Mouse (Mus musculus): ENCODE measurements around the gene Fosl1. TPM values are rescaled to one million over a fixed set of nuclear protein-coding genes. Genes with fewer than 3 reads are reported as not detected.

Gene Fosl1
- polyA plus RNA-seq, 1 experiment, result 146 TPM

GRCm38 (mm10) chr19:5456241-5456921 lies 9.0 kb downstream of the Fosl1 start:
- H3K36me3 ChIP-seq (ENCODE audit: control insufficient read depth, insufficient read depth), result peaks cover 52% of the 10 kb centered on the region
- H3K79me2 ChIP-seq (ENCODE audit: control insufficient read depth, insufficient read depth), result peaks cover 66% of the 10 kb centered on the region
- no peak for TF ChIP-seq MYOG (IDR thresholded peaks at IDR 0.05; ENCODE audit: control insufficient read depth, extremely low read depth, insufficient read length)
- TF ChIP-seq MAX (IDR thresholded peaks at IDR 0.05), result no peak
- TF ChIP-seq USF1 (IDR thresholded peaks at IDR 0.05; ENCODE audit: low read depth), result no peak
- no peak for TF ChIP-seq CTCF (IDR thresholded peaks at IDR 0.05; ENCODE audit: control insufficient read depth, insufficient read depth, insufficient read length)
- no peak for TF ChIP-seq MYOD1 (IDR thresholded peaks at IDR 0.05; ENCODE audit: control insufficient read depth, insufficient read length, low read depth)
- no peak for TF ChIP-seq FOSL1 (IDR thresholded peaks at IDR 0.05; ENCODE audit: insufficient read depth, low read length, poor library complexity, severe bottlenecking)
- no peak for TF ChIP-seq CEBPB (IDR thresholded peaks at IDR 0.05; ENCODE audit: low read depth)
- H3K27me3 ChIP-seq (ENCODE audit: control insufficient read depth, insufficient read depth, insufficient read length), result no peaks in the 10 kb centered on the region
- H3K4me3 ChIP-seq (ENCODE audit: insufficient read depth, poor library complexity, severe bottlenecking), result peak overlapping the region; percentile 38
- H3K79me3 ChIP-seq (ENCODE audit: low read depth), result peaks cover 42% of the 10 kb centered on the region
- peak overlapping the region; percentile 87 for H3ac ChIP-seq (ENCODE audit: control insufficient read depth, insufficient read length, low read depth)

DNA sequence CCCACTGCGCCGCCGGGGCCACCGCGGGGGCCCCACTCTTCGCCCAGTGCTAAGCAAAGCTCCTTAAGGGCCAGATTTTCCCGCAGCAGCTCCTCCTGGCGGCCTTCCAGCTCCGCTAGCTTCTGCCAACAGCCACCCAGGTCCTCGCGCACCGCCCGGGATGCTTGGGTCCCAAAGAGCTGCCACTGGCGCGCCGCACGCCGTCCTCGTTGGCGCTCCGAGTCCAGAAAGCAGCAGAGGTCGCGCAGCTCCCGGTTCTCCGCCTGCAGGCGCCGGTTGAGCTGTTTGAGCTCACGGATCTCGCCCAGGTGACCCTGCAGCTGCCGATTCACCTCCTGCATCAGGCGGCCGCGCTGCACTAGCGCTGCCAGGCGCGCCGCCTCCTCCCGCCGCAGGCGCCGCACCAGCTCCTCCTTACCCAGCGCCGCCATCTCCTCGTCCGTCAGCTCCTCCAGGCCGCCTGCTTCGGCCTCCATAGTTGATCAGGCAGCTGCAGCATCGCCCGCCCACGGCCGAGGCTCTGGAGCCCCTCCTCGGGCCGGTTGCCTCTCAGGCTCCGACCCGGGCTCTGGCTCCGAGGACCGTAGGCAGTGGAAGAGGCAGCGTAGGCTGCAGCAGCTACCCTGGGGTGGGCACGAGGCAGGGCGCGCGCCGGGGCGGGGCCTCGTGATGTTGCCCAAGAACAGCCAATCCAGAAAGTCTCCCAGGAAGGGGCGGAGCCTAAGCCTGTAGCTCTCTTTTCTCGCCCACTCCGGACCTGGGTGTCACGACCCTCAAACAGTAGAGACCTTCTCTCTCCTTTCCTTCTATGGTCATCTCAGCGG lies 9.8 kb downstream of the Fosl1 start:
- peaks cover 36% of the 10 kb centered on the region for H3K79me3 ChIP-seq (ENCODE audit: low read depth)
- TF ChIP-seq MAX (IDR thresholded peaks at IDR 0.05) (peak; percentile 78), CEBPB (IDR thresholded peaks at IDR 0.05; ENCODE audit: low read depth) (no peak)
- no peaks in the 10 kb centered on the region for H3K27me3 ChIP-seq (ENCODE audit: control insufficient read depth, insufficient read depth, insufficient read length)
- peaks cover 51% of the 10 kb centered on the region for H3K36me3 ChIP-seq (ENCODE audit: control insufficient read depth, insufficient read depth)
- H3K79me2 ChIP-seq (ENCODE audit: control insufficient read depth, insufficient read depth), result peaks cover 66% of the 10 kb centered on the region
- H3ac ChIP-seq (ENCODE audit: control insufficient read depth, insufficient read length, low read depth), result peak overlapping the region; percentile 87
- H3K4me3 ChIP-seq (ENCODE audit: insufficient read depth, poor library complexity, severe bottlenecking), result peak overlapping the region; percentile 38

DNA sequence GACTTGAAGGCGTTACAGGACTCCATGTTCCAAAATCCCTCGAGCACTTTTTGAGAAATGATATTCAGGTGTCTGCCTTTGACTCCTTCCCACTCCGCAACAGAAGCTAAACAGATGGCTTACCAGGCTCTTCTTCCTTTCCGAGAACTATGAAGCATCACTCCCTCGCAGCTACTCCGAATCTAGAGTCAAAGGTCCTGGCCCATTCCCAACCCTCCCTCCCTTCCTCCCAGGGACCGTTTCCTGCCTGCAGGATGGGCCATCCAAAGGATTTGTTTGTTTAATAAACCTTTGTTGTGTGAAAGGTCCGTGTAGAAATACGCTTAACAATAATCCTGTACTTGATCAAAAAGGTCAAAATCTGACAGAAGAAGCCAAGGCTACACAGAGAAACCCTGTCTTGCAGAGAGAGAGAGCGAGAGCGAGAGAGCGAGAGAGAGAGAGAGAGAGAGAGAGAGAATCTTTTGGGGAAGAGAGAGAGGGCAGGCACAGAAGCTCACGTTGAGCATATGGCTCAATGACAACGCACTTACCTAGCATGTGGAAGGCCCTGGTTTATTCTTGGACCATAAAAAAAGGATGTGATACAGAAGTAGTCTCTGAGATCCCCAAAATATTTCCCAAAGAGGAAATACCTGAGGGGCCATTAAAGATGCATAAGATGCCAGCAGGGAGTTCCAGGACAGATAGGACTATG lies 10.5 kb downstream of the Fosl1 start, which contains the start of gene Ccdc85b:
TSS of gene Ccdc85b (minus strand) at position 149 of the 697 bp plus-strand sequence.
- Histone ChIP-seq H3K27me3 (ENCODE audit: control insufficient read depth, insufficient read depth, insufficient read length) (no peaks in the 10 kb centered on the region), H3ac (ENCODE audit: control insufficient read depth, insufficient read length, low read depth) (peak within 1 kb of the TSS; percentile 87), H3K79me3 (ENCODE audit: low read depth) (peaks cover 31% of the 10 kb centered on the region), H3K79me2 (ENCODE audit: control insufficient read depth, insufficient read depth) (peaks cover 63% of the 10 kb centered on the region), H3K36me3 (ENCODE audit: control insufficient read depth, insufficient read depth) (peaks cover 51% of the 10 kb centered on the region), H3K4me3 (ENCODE audit: insufficient read depth, poor library complexity, severe bottlenecking) (peak within 1 kb of the TSS; percentile 38)
- TF ChIP-seq MYOD1 (IDR thresholded peaks at IDR 0.05; ENCODE audit: control insufficient read depth, insufficient read length, low read depth) (no peak), CTCF (IDR thresholded peaks at IDR 0.05; ENCODE audit: control insufficient read depth, insufficient read depth, insufficient read length) (no peak), FOSL1 (IDR thresholded peaks at IDR 0.05; ENCODE audit: insufficient read depth, low read length, poor library complexity, severe bottlenecking) (no peak), MAX (IDR thresholded peaks at IDR 0.05) (no peak), CEBPB (IDR thresholded peaks at IDR 0.05; ENCODE audit: low read depth) (no peak), MYOG (IDR thresholded peaks at IDR 0.05; ENCODE audit: control insufficient read depth, extremely low read depth, insufficient read length) (no peak), USF1 (IDR thresholded peaks at IDR 0.05; ENCODE audit: low read depth) (no peak)

DNA sequence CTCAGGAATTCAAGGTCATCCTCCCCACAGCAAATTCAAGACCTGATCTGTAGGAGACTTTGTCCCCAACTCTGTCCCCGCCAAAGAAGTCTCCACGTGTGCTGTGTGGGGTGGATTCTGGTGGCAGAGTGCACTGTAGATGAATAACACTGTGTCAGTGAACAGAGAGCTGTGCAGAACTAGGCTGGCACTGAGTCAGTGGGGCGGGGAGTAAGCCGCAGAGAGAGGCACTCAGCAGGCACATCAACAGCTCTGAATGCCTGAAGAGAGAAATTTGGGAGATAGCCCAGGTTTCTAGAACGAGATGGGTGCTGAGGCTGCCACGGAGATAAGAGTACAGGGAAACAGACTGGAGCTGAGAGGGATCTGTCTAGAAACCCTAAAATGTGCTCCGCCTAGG lies 11.7 kb downstream of the Fosl1 start:
- Histone ChIP-seq H3K36me3 (ENCODE audit: control insufficient read depth, insufficient read depth) (peaks cover 49% of the 10 kb centered on the region), H3K79me3 (ENCODE audit: low read depth) (peaks cover 23% of the 10 kb centered on the region), H3ac (ENCODE audit: control insufficient read depth, insufficient read length, low read depth) (no peak overlapping the region), H3K4me3 (ENCODE audit: insufficient read depth, poor library complexity, severe bottlenecking) (no peak overlapping the region), H3K27me3 (ENCODE audit: control insufficient read depth, insufficient read depth, insufficient read length) (no peaks in the 10 kb centered on the region), H3K79me2 (ENCODE audit: control insufficient read depth, insufficient read depth) (peaks cover 52% of the 10 kb centered on the region)
- TF ChIP-seq CEBPB (IDR thresholded peaks at IDR 0.05; ENCODE audit: low read depth) (no peak), CTCF (IDR thresholded peaks at IDR 0.05; ENCODE audit: control insufficient read depth, insufficient read depth, insufficient read length) (no peak), FOSL1 (IDR thresholded peaks at IDR 0.05; ENCODE audit: insufficient read depth, low read length, poor library complexity, severe bottlenecking) (no peak), USF1 (IDR thresholded peaks at IDR 0.05; ENCODE audit: low read depth) (no peak), MYOG (IDR thresholded peaks at IDR 0.05; ENCODE audit: control insufficient read depth, extremely low read depth, insufficient read length) (no peak), MAX (IDR thresholded peaks at IDR 0.05) (no peak), MYOD1 (IDR thresholded peaks at IDR 0.05; ENCODE audit: control insufficient read depth, insufficient read length, low read depth) (no peak)

DNA sequence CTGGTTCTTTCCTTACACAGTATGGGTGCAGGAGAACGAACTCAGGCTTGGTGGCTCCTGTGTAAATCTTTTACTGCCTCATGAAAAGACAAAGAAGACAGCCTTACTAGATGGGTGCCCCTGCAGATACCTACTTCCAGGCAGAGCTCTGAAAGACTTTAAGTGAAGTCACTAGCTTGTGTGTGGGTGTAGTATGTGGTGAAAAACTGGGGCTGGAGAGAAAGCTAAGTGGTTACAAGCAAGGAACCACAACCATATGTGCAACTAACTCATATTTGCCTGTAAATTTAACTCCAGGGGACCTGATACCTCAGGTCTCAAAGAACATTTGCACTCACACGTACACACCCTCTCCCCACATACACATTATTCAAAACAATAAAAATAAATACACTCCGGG lies 12.5 kb downstream of the Fosl1 start:
- TF ChIP-seq CTCF (IDR thresholded peaks at IDR 0.05; ENCODE audit: control insufficient read depth, insufficient read depth, insufficient read length) (no peak), FOSL1 (IDR thresholded peaks at IDR 0.05; ENCODE audit: insufficient read depth, low read length, poor library complexity, severe bottlenecking) (no peak), USF1 (IDR thresholded peaks at IDR 0.05; ENCODE audit: low read depth) (no peak), CEBPB (IDR thresholded peaks at IDR 0.05; ENCODE audit: low read depth) (no peak), MAX (IDR thresholded peaks at IDR 0.05) (no peak), MYOD1 (IDR thresholded peaks at IDR 0.05; ENCODE audit: control insufficient read depth, insufficient read length, low read depth) (no peak)
- peaks cover 48% of the 10 kb centered on the region for H3K36me3 ChIP-seq (ENCODE audit: control insufficient read depth, insufficient read depth)
- H3K79me3 ChIP-seq (ENCODE audit: low read depth), result peaks cover 16% of the 10 kb centered on the region
- H3K79me2 ChIP-seq (ENCODE audit: control insufficient read depth, insufficient read depth), result peaks cover 43% of the 10 kb centered on the region
- no peak overlapping the region for H3ac ChIP-seq (ENCODE audit: control insufficient read depth, insufficient read length, low read depth)
- H3K4me3 ChIP-seq (ENCODE audit: insufficient read depth, poor library complexity, severe bottlenecking), result peak overlapping the region; percentile 59
- no peaks in the 10 kb centered on the region for H3K27me3 ChIP-seq (ENCODE audit: control insufficient read depth, insufficient read depth, insufficient read length)
